Mouse (Mus musculus): Measurements from ENCODE around the gene Wdr78. TPM values are rescaled to one million over a fixed set of nuclear protein-coding genes. Genes with fewer than 3 reads are reported as not detected.

Gene Wdr78
- total RNA-seq, 2 experiments from 2014 or later: 0.59 to 1.1 TPM

- no peak for DNase-seq
These were observed 57.4 kb downstream of the Wdr78 start for GRCm38 (mm10) chr4:103056909-103057308.

- DNase-seq: no peak
These were observed 66.3 kb downstream of the Wdr78 start for GRCm38 (mm10) chr4:103048046-103048445.

DNA sequence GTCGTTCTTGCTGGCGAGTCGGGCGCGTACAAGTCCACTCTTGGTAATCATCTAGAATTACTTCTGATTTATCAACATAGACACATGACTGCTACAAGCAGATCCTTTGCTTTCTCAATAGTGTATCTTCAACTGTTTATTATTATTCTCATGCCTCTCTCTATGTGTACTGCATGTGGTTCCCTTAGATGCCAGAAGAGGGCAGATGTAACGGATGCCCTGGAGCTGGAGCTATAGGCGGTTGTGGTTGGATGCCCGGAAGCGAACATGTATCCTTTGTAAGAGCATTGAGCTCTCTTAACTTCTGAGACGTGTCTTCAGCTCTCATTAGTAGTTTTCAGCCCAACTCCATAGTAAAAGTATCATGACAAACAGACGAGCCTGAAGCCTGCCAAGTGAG lies 71.4 kb downstream of the Wdr78 start:
- no peak for DNase-seq

DNA sequence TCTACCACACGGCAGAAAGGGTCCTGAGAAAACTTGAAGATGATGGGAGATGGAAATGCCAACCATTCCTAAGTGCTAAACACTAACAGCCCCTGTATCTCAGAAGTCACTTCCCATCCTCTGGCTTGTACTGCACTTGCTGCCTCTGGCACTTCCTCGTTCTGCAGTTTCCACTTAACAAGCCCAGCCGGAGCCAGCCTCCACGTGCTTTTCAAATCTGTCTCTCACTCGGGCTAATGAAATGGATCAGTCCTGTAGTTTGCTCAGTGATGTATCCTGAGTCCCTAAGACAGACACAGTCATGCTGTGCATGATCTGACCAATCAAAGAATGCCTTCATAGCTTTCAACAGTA lies 74.5 kb downstream of the Wdr78 start:
- no peak for DNase-seq

GRCm38 (mm10) chr4:103039103-103039837 lies 75.1 kb downstream of the Wdr78 start:
- DNase-seq: no peak

- no peak for DNase-seq
These were observed 85.9 kb downstream of the Wdr78 start for GRCm38 (mm10) chr4:103028177-103029088.

- DNase-seq: no peak
These were observed 86.6 kb downstream of the Wdr78 start for GRCm38 (mm10) chr4:103027745-103028144.

DNA sequence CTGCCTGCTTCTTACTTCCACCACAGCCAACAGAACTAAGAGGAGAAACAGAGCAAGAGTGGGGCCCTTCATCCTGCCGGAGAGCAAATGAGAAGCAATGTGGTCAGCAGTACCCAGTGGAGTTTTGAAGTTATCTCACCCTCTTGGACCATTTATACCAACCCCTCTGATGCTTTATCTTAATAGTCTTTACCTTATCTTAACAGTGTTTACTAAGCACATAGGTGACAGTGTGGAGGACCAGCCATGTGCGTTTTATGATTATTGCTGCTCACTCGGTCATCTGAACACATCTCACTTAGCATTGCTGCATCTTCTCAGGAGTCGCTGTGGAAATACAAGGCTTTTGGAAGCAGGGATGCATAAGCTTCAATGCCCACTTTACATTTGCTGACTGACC lies 87.7 kb downstream of the Wdr78 start, which contains the start of gene Insl5:
Gene Insl5, minus strand, starts transcription at position 222 of the 400 bp plus-strand sequence.
- no peak for DNase-seq

DNA sequence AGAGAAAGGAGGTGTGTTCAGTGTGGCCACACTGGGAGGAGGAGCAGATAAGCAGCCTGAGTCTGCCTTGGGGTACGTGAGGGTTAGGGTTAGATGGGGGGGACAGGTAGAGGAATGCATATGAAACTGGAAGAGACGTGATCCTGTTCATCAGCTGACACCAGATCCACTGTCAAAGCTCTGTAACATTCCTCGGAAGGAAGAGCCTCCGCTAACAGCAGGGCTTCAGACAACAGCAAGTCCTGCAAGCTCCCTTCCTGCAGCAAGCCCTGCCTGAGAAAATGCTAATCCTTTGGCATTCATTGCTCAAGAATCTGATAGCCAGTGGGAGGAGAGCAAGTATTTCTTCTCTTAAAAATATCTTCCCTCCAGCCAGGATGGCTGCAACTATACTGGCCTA lies 100.9 kb downstream of the Wdr78 start:
- DNase-seq: no peak

DNA sequence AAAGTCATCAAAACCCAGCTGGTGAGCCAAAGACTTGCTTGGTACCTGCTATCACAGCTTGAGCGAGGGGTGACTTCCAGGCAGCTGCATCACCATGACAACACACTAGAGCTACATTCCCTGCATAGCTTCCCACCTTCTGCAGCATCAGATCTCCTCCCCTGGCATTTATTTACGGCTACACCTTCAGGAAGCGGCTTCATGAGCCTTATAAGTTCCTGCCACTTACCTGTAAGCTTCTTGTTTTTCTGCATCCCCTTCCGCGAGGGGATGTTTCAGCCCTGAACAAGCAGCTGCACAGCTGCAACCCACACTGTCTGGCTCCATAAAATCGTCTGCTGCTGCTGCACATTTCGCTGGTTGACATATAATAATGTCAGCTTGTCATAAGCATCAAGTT lies 102.5 kb downstream of the Wdr78 start:
- DNase-seq: no peak

DNA sequence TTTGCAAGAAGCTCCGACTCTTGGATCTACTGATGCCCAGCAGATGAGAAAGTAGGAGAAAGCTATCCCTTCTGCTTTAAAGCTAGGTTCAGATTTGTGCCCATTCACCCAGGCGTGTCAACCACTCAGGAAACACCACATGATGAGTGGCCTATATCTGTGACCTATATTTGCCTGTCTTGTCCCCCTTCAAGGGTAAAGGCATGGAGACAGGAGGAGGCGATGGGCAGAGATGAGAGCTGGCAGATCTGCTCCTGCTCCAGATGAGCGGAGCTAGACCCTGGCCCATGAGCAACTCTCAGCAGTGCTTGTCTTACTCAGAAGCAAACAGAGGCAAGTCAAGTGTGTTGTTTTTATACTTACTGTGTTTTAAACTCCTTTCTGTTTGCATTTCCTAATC lies 103.6 kb downstream of the Wdr78 start:
- DNase-seq: no peak

DNA sequence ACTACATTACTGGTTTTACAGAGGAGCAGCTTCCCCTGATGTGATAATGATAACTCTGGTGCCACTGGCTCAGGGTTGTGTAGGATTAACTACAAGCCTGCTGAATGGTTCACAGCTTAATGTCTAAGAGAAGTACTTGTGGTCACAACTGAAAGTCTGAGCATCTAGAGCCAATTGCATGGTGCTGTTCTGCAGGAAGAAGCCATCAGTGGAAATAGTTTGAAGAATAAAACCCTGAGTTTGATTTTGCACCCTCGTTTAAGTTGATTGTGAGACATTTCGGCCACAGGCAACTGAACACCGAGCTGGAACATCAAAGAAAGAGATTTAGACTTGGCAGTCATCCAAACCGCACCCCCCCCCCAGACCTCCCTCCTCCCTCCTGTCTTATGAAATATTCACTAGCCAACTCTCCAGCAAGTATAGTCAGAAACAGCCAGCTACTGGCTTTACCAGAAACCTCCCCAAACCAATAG lies 107.4 kb downstream of the Wdr78 start:
- DNase-seq: no peak

DNA sequence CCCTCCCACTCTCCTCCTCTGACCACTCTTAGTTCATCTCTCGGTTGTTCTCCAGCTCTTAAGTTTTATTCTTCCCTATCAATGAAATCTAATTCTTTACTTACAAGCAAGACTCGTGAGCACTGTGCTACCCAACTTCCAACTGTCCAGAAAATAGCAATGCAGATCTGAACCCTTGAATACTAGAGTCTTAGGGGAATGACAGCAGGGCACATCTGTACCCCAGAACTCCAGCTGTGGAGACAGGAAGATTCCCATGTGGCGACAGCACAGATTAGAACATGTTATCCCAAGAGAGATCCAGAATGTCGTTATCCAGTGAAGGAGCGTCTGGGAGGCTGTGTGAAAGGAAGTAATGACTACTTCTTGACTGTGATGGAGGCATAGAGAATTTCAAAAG lies 108.1 kb downstream of the Wdr78 start:
- no peak for DNase-seq

GRCm38 (mm10) chr4:103005190-103005945 lies 109.0 kb downstream of the Wdr78 start:
- no peak for DNase-seq

- no peak for DNase-seq
These were observed 109.7 kb downstream of the Wdr78 start for GRCm38 (mm10) chr4:103004681-103005080.

- no peak for DNase-seq
These were observed 122.7 kb downstream of the Wdr78 start for GRCm38 (mm10) chr4:102991685-102992084.

GRCm38 (mm10) chr4:102990595-102991340 lies 123.6 kb downstream of the Wdr78 start:
- DNase-seq: no peak

- no peak for DNase-seq
These were observed 124.3 kb downstream of the Wdr78 start for GRCm38 (mm10) chr4:102990016-102990415.

DNA sequence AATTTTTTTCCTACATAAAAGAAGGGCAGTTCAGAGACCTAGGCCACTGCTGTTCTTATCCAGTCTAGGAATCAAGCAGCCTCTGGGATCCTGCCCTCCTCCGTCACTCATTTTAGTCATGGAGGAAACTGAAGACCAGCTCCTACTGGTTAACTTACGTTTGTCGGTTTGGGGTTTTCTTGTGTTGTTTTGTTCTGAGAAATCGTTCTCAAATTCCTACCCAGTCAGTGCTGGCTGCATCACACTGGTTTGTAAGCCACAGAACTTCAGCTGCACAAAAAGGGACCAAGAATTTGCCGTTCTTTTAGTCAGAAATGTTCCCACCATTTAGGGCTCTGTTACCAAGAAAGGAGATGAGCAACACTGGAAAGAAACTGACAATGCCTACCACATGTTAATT lies 125.0 kb downstream of the Wdr78 start:
- no peak for DNase-seq

DNA sequence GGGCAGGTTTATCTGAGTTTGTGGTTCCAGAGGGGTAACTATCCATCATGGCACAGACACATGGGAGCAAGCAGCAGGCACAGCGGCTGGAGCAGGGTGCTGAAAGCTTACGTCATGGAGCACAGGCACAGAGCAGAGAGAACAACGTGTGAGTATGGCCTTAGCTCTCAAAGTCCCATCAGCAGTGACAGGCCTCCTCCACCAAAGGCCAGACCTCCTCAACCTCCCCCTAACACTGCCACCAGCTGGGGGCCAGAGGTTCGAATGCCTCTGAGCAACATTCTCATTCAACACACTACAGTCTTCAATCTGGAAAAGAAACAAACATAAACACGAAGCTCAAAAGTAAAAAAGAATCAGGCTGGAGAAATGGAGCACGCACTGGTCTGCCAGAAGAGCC lies 125.8 kb downstream of the Wdr78 start:
- DNase-seq: no peak
